22 mouse cellular contexts compared by ENCODE assay signal in genomic region chr2:77200379-77200778, GRCm38 (mm10). TPM values are rescaled to one million over a fixed set of nuclear protein-coding genes. Genes with fewer than 3 reads are reported as not detected.
DNase-seq lines count a peak whose midpoint lies in the region; ATAC-seq and TF ChIP-seq lines count a peak whose summit lies in the region.
"Had no signal": no experiment of that assay in that cellular context is flagged by ENCODE, and none has a peak within 500 bp of the region (broad histone marks: within the 10 kb centered on the region; RNA-seq: fewer than 3 reads in every experiment).

No protein-coding gene starts in this region.

- peaks cover 8% of the 10 kb centered on the region; the same call in 1 of the 2 replicates for H3K36me3 ChIP-seq in heart, embryonic 10.5 days
- H3K36me3 ChIP-seq in hindbrain, embryonic 12.5 days, result peaks cover 9% of the 10 kb centered on the region; the same call in 1 of the 2 replicates
- peaks cover 32% of the 10 kb centered on the region for H3K36me3 ChIP-seq in hindbrain, embryonic 14.5 days (replicated peaks; ENCODE audit: control insufficient read depth, insufficient read depth)
- peaks cover 4% of the 10 kb centered on the region; the same call in 1 of the 2 replicates for H3K36me3 ChIP-seq in midbrain, postnatal 0 days (ENCODE audit: insufficient read depth, low read length)
- H3K36me3 ChIP-seq in midbrain, embryonic 14.5 days (ENCODE audit: control insufficient read depth, insufficient read depth, low read length), result peaks cover 29% of the 10 kb centered on the region

- no peaks in the 10 kb centered on the region for H3K27me3 ChIP-seq in heart, embryonic 10.5 days (ENCODE audit: insufficient read depth, poor library complexity, severe bottlenecking)
- no peaks in the 10 kb centered on the region for H3K27me3 ChIP-seq in hindbrain, embryonic 12.5 days
- no peaks in the 10 kb centered on the region for H3K27me3 ChIP-seq in hindbrain, embryonic 14.5 days (ENCODE audit: control insufficient read depth, insufficient read depth, low read length)
- H3K27me3 ChIP-seq in midbrain, postnatal 0 days (ENCODE audit: insufficient read depth, low read length), result no peaks in the 10 kb centered on the region
- no peaks in the 10 kb centered on the region for H3K27me3 ChIP-seq in midbrain, embryonic 14.5 days (ENCODE audit: control insufficient read depth, insufficient read depth, low read length)
- H3K27me3 ChIP-seq: embryonic facial prominence, embryonic 15.5 days; kidney, embryonic 15.5 days; neural tube, embryonic 13.5 days had no signal

- no peak overlapping the region for H3K4me3 ChIP-seq in heart, embryonic 10.5 days
- H3K4me3 ChIP-seq in hindbrain, embryonic 12.5 days, result no peak overlapping the region
- H3K4me3 ChIP-seq in hindbrain, embryonic 14.5 days (replicated peaks; ENCODE audit: low read length), result no peak overlapping the region
- no peak overlapping the region for H3K4me3 ChIP-seq in midbrain, postnatal 0 days (ENCODE audit: low read depth, low read length)
- no peak overlapping the region for H3K4me3 ChIP-seq in midbrain, embryonic 14.5 days (replicated peaks; ENCODE audit: low read depth, low read length)
- H3K4me3 ChIP-seq: embryonic facial prominence, embryonic 15.5 days; kidney, embryonic 15.5 days; neural tube, embryonic 13.5 days had no signal

- no peaks in the 10 kb centered on the region for H3K9me3 ChIP-seq in heart, embryonic 10.5 days
- no peaks in the 10 kb centered on the region for H3K9me3 ChIP-seq in hindbrain, embryonic 12.5 days (replicated peaks)
- H3K9me3 ChIP-seq in hindbrain, embryonic 14.5 days (ENCODE audit: control insufficient read depth, low read length), result no peaks in the 10 kb centered on the region
- H3K9me3 ChIP-seq in midbrain, postnatal 0 days (ENCODE audit: low read length), result no peaks in the 10 kb centered on the region
- H3K9me3 ChIP-seq in midbrain, embryonic 14.5 days (ENCODE audit: control insufficient read depth, low read length), result no peaks in the 10 kb centered on the region
- H3K9me3 ChIP-seq: embryonic facial prominence, embryonic 15.5 days; kidney, embryonic 15.5 days; neural tube, embryonic 13.5 days had no signal

- H3K4me2 ChIP-seq in hindbrain, embryonic 12.5 days (replicated peaks), result no peak overlapping the region
- H3K4me2 ChIP-seq in hindbrain, embryonic 14.5 days (replicated peaks), result no peak overlapping the region
- no peak overlapping the region for H3K4me2 ChIP-seq in midbrain, postnatal 0 days (ENCODE audit: low read depth, low read length, poor library complexity, severe bottlenecking)
- H3K4me2 ChIP-seq in midbrain, embryonic 14.5 days (ENCODE audit: low read length), result no peak overlapping the region
- H3K4me2 ChIP-seq: embryonic facial prominence, embryonic 15.5 days; kidney, embryonic 15.5 days; lung, embryonic 14.5 days; neural tube, embryonic 13.5 days had no signal

- H3K4me1 ChIP-seq in heart, embryonic 10.5 days, result peaks cover 18% of the 10 kb centered on the region
- 0 out of 2 replicates have a peak, but pooled peaks cover 2% of the 10 kb centered on the region for H3K4me1 ChIP-seq in hindbrain, embryonic 12.5 days
- no peaks in the 10 kb centered on the region for H3K4me1 ChIP-seq in hindbrain, embryonic 14.5 days (replicated peaks; ENCODE audit: control insufficient read depth, insufficient read depth, low read length)
- H3K4me1 ChIP-seq in midbrain, postnatal 0 days (ENCODE audit: insufficient read depth, low read length), result no peaks in the 10 kb centered on the region
- H3K4me1 ChIP-seq in midbrain, embryonic 14.5 days (ENCODE audit: control insufficient read depth, insufficient read depth, low read length), result no peaks in the 10 kb centered on the region
- H3K4me1 ChIP-seq: kidney, embryonic 15.5 days; neural tube, embryonic 13.5 days had no signal

- TF ChIP-seq CTCF in midbrain, postnatal 0 days (IDR thresholded peaks at IDR 0.05), result no peak

- H3K9ac ChIP-seq in hindbrain, embryonic 12.5 days, result no peak overlapping the region
- no peak overlapping the region for H3K9ac ChIP-seq in hindbrain, embryonic 14.5 days
- no peak overlapping the region for H3K9ac ChIP-seq in midbrain, postnatal 0 days (replicated peaks; ENCODE audit: low read length, poor library complexity, severe bottlenecking)
- H3K9ac ChIP-seq in midbrain, embryonic 14.5 days (replicated peaks; ENCODE audit: low read length), result no peak overlapping the region
- H3K9ac ChIP-seq: embryonic facial prominence, embryonic 15.5 days; kidney, embryonic 15.5 days; lung, embryonic 14.5 days; neural tube, embryonic 13.5 days had no signal

- 0 out of 2 replicates have a peak, but pooled peaks have one; percentile 40 for ATAC-seq in hindbrain, embryonic 12.5 days (ENCODE audit: low FRiP score)
- ATAC-seq in hindbrain, embryonic 14.5 days (ENCODE audit: low FRiP score), result no peak
- ATAC-seq in midbrain, postnatal 0 days (ENCODE audit: low FRiP score), result no peak
- ATAC-seq in midbrain, embryonic 14.5 days (ENCODE audit: low FRiP score, low TSS enrichment), result no peak
- ATAC-seq: forebrain, embryonic 16.5 days; intestine, postnatal 0 days had no signal

- DNase-seq in heart, embryonic 10.5 days (ENCODE audit: low spot score), result no peak
- DNase-seq in heart, postnatal 4 days, result no peak
- DNase-seq in hindbrain, embryonic 14.5 days (ENCODE audit: low spot score), result no peak
- peak; percentile 19 for DNase-seq in midbrain, postnatal 0 days (ENCODE audit: low spot score)
- DNase-seq in midbrain, embryonic 14.5 days, result no peak
- DNase-seq in kidney, adult 9 months, result no peak
- DNase-seq: cerebellum, adult 9-11 months; gastrocnemius, postnatal 25 days; kidney, postnatal 36 days; layer of hippocampus, postnatal 36 days; lung, embryonic 14.5 days; lung, postnatal 4 days; retina, postnatal 1 day; right cerebral cortex, postnatal 25 days; spleen, adult 18-20 months; thymus, postnatal 25 days had no signal

- 76% methylated on average over 4 of the region's 4 CpGs for WGBS in heart, embryonic 10.5 days
- 98% methylated on average over 4 of the region's 4 CpGs for WGBS in hindbrain, embryonic 12.5 days
- 92% methylated on average over 4 of the region's 4 CpGs for WGBS in hindbrain, embryonic 14.5 days
- WGBS in midbrain, postnatal 0 days, result 94% methylated on average over 4 of the region's 4 CpGs
- 92% methylated on average over 4 of the region's 4 CpGs for WGBS in midbrain, embryonic 14.5 days

- H3K27ac ChIP-seq in heart, embryonic 10.5 days, result peak overlapping the region; percentile 49; the same call in 1 of the 2 replicates
- H3K27ac ChIP-seq in hindbrain, embryonic 12.5 days, result no peak overlapping the region
- no peak overlapping the region for H3K27ac ChIP-seq in hindbrain, embryonic 14.5 days
- no peak overlapping the region for H3K27ac ChIP-seq in midbrain, postnatal 0 days (ENCODE audit: low read depth, low read length)
- no peak overlapping the region for H3K27ac ChIP-seq in midbrain, embryonic 14.5 days (replicated peaks; ENCODE audit: low read depth, low read length)
- H3K27ac ChIP-seq: embryonic facial prominence, embryonic 15.5 days; kidney, embryonic 15.5 days; neural tube, embryonic 13.5 days had no signal

RNA-seq across cellular contexts. Expression of gene Ccdc141, which starts 29.9 kb away (rescaled TPM):
- polyA plus RNA-seq in heart, embryonic 10.5 days (2016; fragmentation: Nextera tagmentation; extraction: Ambion mirVana), result 150 and 241 TPM in 2 replicates
- total RNA-seq in heart, postnatal 4 days (2021), result 100 to 1,000 TPM; 228 to 229 TPM
- 5.9 and 10.4 TPM in 2 replicates for polyA plus RNA-seq in hindbrain, embryonic 12.5 days (2016; fragmentation: Nextera tagmentation; extraction: Ambion mirVana)
- polyA plus RNA-seq in hindbrain, embryonic 14.5 days (2014; fragmentation: Nextera tagmentation; extraction: Ambion mirVana), result 8.6 and 10.7 TPM in 2 replicates
- total RNA-seq in midbrain, postnatal 0 days (2014; rRNA removed), result 7.9 and 10.2 TPM in 2 replicates
- 7.1 and 9.1 TPM in 2 replicates for polyA plus RNA-seq in midbrain, postnatal 0 days (2015; fragmentation: Nextera tagmentation; extraction: Ambion mirVana)
- 4.9 and 6.9 TPM in 2 replicates for polyA plus RNA-seq in midbrain, embryonic 14.5 days (2014; fragmentation: Nextera tagmentation; extraction: Ambion mirVana)

Comparison
In these comparisons a context has a peak if more than half of its experiments do, and no peak if none do; other contexts are left out.
1. RNA of gene Ccdc141, which starts 29.9 kb away (polyA plus RNA-seq): 150 to 241 TPM in heart, embryonic 10.5 days; 8.6 to 10.7 TPM in hindbrain, embryonic 14.5 days, 7.1 to 9.1 TPM in midbrain, postnatal 0 days, 4.9 to 6.9 TPM in midbrain, embryonic 14.5 days and 5.9 to 10.4 TPM in hindbrain, embryonic 12.5 days; every median in the first group is over 10 times any median in the second.